Mouse (Mus musculus) hindbrain, embryonic 13.5 days (tissue): ENCODE results near the gene Pitpnm3. TPM values are rescaled to one million over a fixed set of nuclear protein-coding genes. Genes with fewer than 3 reads are reported as not detected.

Experiments used
- ATAC-seq: fragments of 200-750 bp; cut with Nextera tagmentation; 2 replicates; pipeline ENCODE4 v1.8.0; 2017; ENCODE audit warnings: moderate TSS enrichment; ENCODE audit not compliant: low FRiP score
- H3K27ac ChIP-seq: fragments of 300-500 bp; sonication (generic); 2 replicates; pipeline ENCODE4 v1.5.1; 2015; ENCODE audit warnings: inconsistent platforms, mild to moderate bottlenecking, moderate library complexity
- H3K27me3 ChIP-seq: fragments of 300-500 bp; sonication (generic); 2 replicates; pipeline ENCODE4 v1.6.1; 2015; ENCODE audit warnings: mild to moderate bottlenecking, inconsistent platforms
- H3K36me3 ChIP-seq: fragments of 300-500 bp; sonication (generic); 2 replicates; pipeline ENCODE4 v1.6.1; 2015; ENCODE audit warnings: mild to moderate bottlenecking, inconsistent platforms
- H3K4me1 ChIP-seq: fragments of 300-500 bp; sonication (generic); replicated peaks from 2 replicates; pipeline ENCODE4 v1.6.1; 2015; ENCODE audit warnings: inconsistent platforms
- H3K4me2 ChIP-seq: fragments of 300-500 bp; sonication (generic); 2 replicates; pipeline ENCODE4 v1.6.1; 2015; ENCODE audit warnings: inconsistent platforms, mild to moderate bottlenecking, moderate library complexity
- H3K4me3 ChIP-seq: fragments of 300-500 bp; sonication (generic); 2 replicates; pipeline ENCODE4 v1.5.1; 2015; ENCODE audit warnings: mild to moderate bottlenecking, inconsistent platforms
- H3K9ac ChIP-seq: fragments of 300-500 bp; sonication (generic); 2 replicates; pipeline ENCODE4 v1.6.1; 2015; ENCODE audit warnings: mild to moderate bottlenecking, inconsistent platforms
- H3K9me3 ChIP-seq: fragments of 300-500 bp; sonication (generic); 2 replicates; pipeline ENCODE4 v1.6.1; 2016; ENCODE audit warnings: inconsistent platforms
- WGBS: fragments of 180-500 bp; shearing (Covaris S2); methylation state at CpG from one replicate; pipeline ENCODE4 v1.1.7; 2015; 5-methylcytosine and 5-hydroxymethylcytosine counted together
- polyA plus RNA-seq: library from polyadenylated mRNA; unstranded; fragments of >200 nt; fragmentation: Nextera tagmentation; extraction: Ambion mirVana; gene quantifications from 2 replicates; pipeline ENCODE4 v1.2.1, GENCODE M21; 2015

The Pitpnm3 gene
- polyA plus RNA-seq, 1 experiment from 2014 or later = 1.9 TPM

GRCm38 (mm10) chr11:72041290-72041767 lies 94.2 kb downstream of the Pitpnm3 start:
- 14% methylated on average over 6 of the region's 6 CpGs for WGBS
- H3K9ac ChIP-seq = peak overlapping the region; percentile 77
- H3K4me1 ChIP-seq = peaks cover 66% of the 10 kb centered on the region

DNA sequence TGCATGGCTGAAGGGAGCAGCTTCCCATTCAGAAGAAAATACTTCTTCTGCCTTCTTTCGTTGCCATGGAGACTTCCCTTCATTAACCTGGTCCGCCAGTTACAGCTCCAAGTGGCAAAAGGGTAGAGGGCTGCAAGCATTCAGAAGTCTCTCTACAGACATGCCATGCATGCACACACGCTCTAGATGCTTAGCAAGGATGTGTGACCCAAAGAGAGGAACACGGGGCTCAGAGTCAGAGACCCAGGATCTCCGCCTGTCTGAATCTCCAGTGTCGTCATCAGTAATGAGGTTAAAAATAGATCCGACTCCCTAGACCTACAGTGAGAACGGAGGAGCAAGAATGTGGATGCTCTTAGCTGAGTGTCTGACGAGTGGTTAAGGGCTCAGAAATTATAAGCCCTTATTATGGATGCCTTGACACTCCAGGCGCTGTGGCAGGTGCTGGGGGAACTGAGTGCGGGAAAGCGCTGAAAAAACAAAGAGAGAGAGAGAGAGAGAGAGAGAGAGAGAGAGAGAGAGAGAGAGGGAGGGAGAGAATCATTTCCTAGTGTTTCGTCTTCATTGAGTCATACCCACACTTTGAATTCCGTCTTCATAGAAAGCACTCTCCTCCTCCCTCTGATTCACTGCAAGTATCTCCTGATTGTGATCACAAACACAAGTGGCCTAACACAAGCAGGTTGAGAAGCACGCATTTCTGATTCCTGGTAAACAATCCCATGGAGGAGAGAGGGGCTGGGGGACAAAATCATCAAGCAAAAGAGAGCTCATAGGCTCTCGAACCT lies 95.8 kb downstream of the Pitpnm3 start:
- Histone ChIP-seq H3K27me3 (0 out of 2 replicates have a peak, but pooled peaks cover 5% of the 10 kb centered on the region), H3K4me3 (peak overlapping the region; percentile 14; the same call in 1 of the 2 replicates), H3K4me1 (peaks cover 63% of the 10 kb centered on the region), H3K9ac (peak overlapping the region; percentile 21), H3K36me3 (no peaks in the 10 kb centered on the region), H3K27ac (peak overlapping the region; percentile 71), H3K4me2 (peak overlapping the region; percentile 38), H3K9me3 (no peaks in the 10 kb centered on the region)
- no peak for ATAC-seq
- WGBS = 20% methylated on average over 16 of the region's 16 CpGs

More at GRCm38 (mm10) chr11:72041290-72041767, 94.2 kb downstream of the Pitpnm3 start:
- Histone ChIP-seq H3K9me3 (no peaks in the 10 kb centered on the region), H3K27ac (no peak overlapping the region), H3K4me2 (peak overlapping the region; percentile 89), H3K36me3 (no peaks in the 10 kb centered on the region; the same call in 1 of the 2 replicates), H3K27me3 (0 out of 2 replicates have a peak, but pooled peaks cover 5% of the 10 kb centered on the region), H3K4me3 (peak overlapping the region; percentile 70)
- ATAC-seq = no peak

GRCm38 (mm10) chr11:72037996-72038395 lies 97.6 kb downstream of the Pitpnm3 start:
- ATAC-seq = no peak
- no peak overlapping the region for H3K4me2 ChIP-seq
- no peak overlapping the region for H3K4me3 ChIP-seq
- 3% methylated on average over 4 of the region's 4 CpGs for WGBS
- no peaks in the 10 kb centered on the region for H3K9me3 ChIP-seq
- H3K9ac ChIP-seq = no peak overlapping the region
- H3K27me3 ChIP-seq = 0 out of 2 replicates have a peak, but pooled peaks cover 5% of the 10 kb centered on the region
- no peak overlapping the region for H3K27ac ChIP-seq
- H3K36me3 ChIP-seq = no peaks in the 10 kb centered on the region
- peaks cover 46% of the 10 kb centered on the region for H3K4me1 ChIP-seq

DNA sequence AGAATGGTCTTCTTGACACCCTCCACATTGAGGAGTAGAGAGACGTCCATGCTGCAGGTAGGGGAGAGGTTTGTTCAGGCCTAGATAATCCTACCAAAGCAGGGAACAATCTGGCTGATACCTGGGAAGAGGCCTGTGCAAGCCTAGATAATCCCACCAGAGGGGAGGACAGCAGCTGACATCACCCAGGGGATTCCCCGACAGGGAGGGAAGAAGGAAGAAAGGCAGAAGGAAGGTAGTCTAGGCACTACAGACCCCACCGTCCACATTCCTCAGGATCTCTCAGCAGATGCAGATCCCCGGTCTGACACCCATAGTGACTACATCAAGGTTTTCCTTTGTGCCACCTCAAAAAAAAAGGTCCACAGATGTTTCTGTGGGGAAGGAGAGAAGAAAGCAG lies 98.2 kb downstream of the Pitpnm3 start, which contains the start of gene Aipl1:
Gene Aipl1 (minus strand): TSS at position 101 of the 400 bp plus-strand sequence.
- WGBS = 55% methylated on average over 4 of the region's 4 CpGs
- Histone ChIP-seq H3K9ac (no peak within 1 kb of the TSS), H3K27me3 (0 out of 2 replicates have a peak, but pooled peaks cover 5% of the 10 kb centered on the region), H3K4me3 (no peak within 1 kb of the TSS), H3K4me1 (peaks cover 40% of the 10 kb centered on the region), H3K4me2 (no peak within 1 kb of the TSS), H3K36me3 (no peaks in the 10 kb centered on the region), H3K9me3 (no peaks in the 10 kb centered on the region), H3K27ac (no peak within 1 kb of the TSS)
- ATAC-seq = no peak

DNA sequence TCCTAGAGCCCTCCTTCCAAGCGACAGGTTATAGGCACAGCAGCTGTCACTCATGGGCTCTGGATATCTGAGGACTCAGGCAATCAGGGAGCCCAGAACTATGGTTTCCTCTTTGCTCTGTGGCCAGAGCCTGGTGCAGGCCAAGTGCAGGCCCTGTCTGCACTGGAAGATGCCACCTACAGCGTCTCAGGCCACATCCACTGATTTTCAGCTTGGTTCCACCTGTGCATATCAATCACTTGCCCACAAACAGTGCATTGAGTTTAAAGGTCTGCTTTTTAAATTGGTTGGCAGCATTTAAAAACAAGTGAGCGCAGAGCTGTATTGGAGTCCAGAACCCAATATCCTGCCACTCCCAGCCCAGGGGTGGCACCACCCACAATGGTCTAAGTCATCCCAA lies 103.0 kb downstream of the Pitpnm3 start:
- no peak for ATAC-seq
- Histone ChIP-seq H3K4me2 (no peak overlapping the region), H3K27ac (no peak overlapping the region)

GRCm38 (mm10) chr11:72032091-72032490 lies 103.5 kb downstream of the Pitpnm3 start:
- H3K9me3 ChIP-seq = no peaks in the 10 kb centered on the region
- ATAC-seq = no peak
- H3K4me3 ChIP-seq = no peak overlapping the region
- H3K27me3 ChIP-seq = peaks cover 23% of the 10 kb centered on the region
- no peaks in the 10 kb centered on the region for H3K4me1 ChIP-seq
- H3K27ac ChIP-seq = no peak overlapping the region
- no peaks in the 10 kb centered on the region for H3K36me3 ChIP-seq
- H3K4me2 ChIP-seq = no peak overlapping the region
- no peak overlapping the region for H3K9ac ChIP-seq
- WGBS = 80% methylated on average over 4 of the region's 4 CpGs

More for the DNA sequence above, 103.0 kb downstream of the Pitpnm3 start:
- 94% methylated on average over 3 of the region's 3 CpGs for WGBS
- Histone ChIP-seq H3K9ac (no peak overlapping the region), H3K4me3 (no peak overlapping the region), H3K27me3 (peaks cover 20% of the 10 kb centered on the region), H3K4me1 (0 out of 2 replicates have a peak, but pooled peaks cover 2% of the 10 kb centered on the region), H3K9me3 (no peaks in the 10 kb centered on the region), H3K36me3 (no peaks in the 10 kb centered on the region)

DNA sequence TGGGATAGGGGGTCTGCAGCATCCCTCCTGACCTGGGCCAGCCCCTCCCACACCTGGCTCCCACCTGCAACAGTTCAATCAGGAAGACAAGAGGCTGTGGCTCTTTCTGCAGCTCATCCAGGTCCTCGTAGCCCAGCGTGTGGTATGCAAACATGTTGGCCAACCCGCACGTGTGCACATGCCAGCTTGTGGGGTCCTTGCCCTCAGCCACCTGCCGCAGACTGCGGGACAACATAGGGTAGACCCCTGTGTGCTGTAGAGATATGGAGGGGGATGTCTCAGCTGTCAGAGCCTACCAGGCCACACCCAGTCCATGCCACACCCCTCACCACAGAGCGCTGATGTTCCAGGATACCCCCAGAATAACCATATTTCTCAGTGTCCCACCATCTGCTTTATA lies 104.2 kb downstream of the Pitpnm3 start:
- WGBS = 92% methylated on average over 7 of the region's 7 CpGs
- H3K27ac ChIP-seq = no peak overlapping the region
- no peak overlapping the region for H3K4me2 ChIP-seq
- no peaks in the 10 kb centered on the region for H3K4me1 ChIP-seq
- H3K36me3 ChIP-seq = no peaks in the 10 kb centered on the region
- H3K27me3 ChIP-seq = peaks cover 24% of the 10 kb centered on the region
- no peaks in the 10 kb centered on the region for H3K9me3 ChIP-seq
- no peak overlapping the region for H3K4me3 ChIP-seq
- no peak for ATAC-seq
- no peak overlapping the region for H3K9ac ChIP-seq

DNA sequence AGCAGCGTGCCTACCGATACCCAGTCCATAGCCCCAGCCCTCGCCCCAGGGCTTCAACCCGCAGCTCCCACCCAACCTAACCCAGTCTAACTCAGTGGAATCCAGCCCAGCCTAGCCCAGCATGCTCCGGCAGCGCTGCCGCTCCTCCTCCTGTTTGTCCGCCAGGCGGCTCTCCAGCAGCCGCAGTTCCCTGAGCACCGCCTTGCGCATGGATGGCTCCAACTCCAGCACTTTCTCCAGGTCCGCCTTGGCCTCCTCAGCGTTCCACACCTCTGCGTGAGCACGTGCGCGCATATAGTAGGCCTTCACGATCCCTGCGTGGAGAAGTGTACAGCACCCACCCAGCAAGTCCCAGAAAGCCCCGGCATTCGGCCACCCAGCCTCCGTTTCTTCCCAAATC lies 106.4 kb downstream of the Pitpnm3 start:
- WGBS = 24% methylated on average over 23 of the region's 23 CpGs
- Histone ChIP-seq H3K9ac (no peak overlapping the region), H3K27me3 (peaks cover 24% of the 10 kb centered on the region), H3K4me2 (no peak overlapping the region), H3K4me3 (no peak overlapping the region), H3K9me3 (no peaks in the 10 kb centered on the region), H3K4me1 (peaks cover 3% of the 10 kb centered on the region; the same call in 1 of the 2 replicates), H3K36me3 (no peaks in the 10 kb centered on the region), H3K27ac (no peak overlapping the region)
- ATAC-seq = peak; percentile 49; the same call in 1 of the 2 replicates

DNA sequence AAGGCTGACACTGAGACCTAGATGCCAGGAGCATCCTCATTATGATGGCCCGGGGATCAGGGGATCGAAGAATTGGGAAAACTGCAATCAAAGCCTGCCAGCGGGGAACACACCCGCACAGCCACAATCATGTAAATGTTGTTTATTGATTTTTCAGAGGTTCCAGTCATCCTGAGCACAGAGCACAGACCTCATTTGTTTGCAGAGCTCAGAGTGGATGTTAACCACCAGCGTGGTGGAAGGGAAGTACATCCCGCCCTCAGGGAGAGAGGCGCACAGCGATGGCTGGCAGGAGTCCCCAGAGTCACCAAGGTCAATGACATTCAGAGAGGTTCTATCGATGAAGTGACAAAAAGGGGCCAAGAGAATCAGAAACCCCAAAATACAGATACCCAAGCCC lies 107.7 kb downstream of the Pitpnm3 start:
- no peak overlapping the region for H3K9ac ChIP-seq
- no peak overlapping the region for H3K27ac ChIP-seq
- H3K27me3 ChIP-seq = peaks cover 24% of the 10 kb centered on the region
- no peaks in the 10 kb centered on the region for H3K36me3 ChIP-seq
- H3K4me3 ChIP-seq = no peak overlapping the region
- 75% methylated on average over 9 of the region's 9 CpGs for WGBS
- no peak overlapping the region for H3K4me2 ChIP-seq
- H3K9me3 ChIP-seq = no peaks in the 10 kb centered on the region
- H3K4me1 ChIP-seq = peaks cover 12% of the 10 kb centered on the region
- ATAC-seq = no peak

DNA sequence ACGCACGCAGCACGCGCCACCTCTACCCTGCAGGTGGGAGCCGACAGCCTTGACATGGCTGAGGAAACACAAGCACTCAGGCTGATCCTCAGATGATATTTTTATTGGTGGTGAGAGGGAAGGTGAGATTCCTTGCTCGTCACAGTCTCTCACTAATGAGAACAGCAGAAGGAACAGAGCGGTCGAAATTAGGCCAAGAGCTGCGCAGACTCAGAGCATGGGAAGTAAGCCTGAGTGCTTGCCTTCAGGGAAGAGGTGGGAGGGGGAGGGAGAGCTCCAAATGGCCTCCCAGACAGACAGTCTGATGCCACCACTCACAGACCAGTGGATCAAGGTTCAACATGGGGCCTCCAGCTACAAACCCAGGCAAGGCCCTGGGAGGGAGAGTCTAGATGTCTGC lies 109.1 kb downstream of the Pitpnm3 start:
- peaks cover 24% of the 10 kb centered on the region for H3K27me3 ChIP-seq
- no peaks in the 10 kb centered on the region for H3K36me3 ChIP-seq
- H3K4me1 ChIP-seq = peaks cover 13% of the 10 kb centered on the region
- no peak overlapping the region for H3K27ac ChIP-seq
- no peak overlapping the region for H3K9ac ChIP-seq
- no peak overlapping the region for H3K4me3 ChIP-seq
- H3K9me3 ChIP-seq = no peaks in the 10 kb centered on the region
- no peak for ATAC-seq
- 85% methylated on average over 9 of the region's 9 CpGs for WGBS
- no peak overlapping the region for H3K4me2 ChIP-seq

GRCm38 (mm10) chr11:72025843-72026242 lies 109.7 kb downstream of the Pitpnm3 start:
- Histone ChIP-seq H3K4me1 (peaks cover 13% of the 10 kb centered on the region), H3K4me3 (no peak overlapping the region), H3K4me2 (no peak overlapping the region), H3K27ac (no peak overlapping the region), H3K9ac (0 out of 2 replicates have a peak overlapping the region, but pooled peaks have one; percentile 19), H3K27me3 (peaks cover 22% of the 10 kb centered on the region), H3K36me3 (no peaks in the 10 kb centered on the region), H3K9me3 (no peaks in the 10 kb centered on the region)
- no peak for ATAC-seq
- WGBS = 44% methylated on average over 5 of the region's 5 CpGs

DNA sequence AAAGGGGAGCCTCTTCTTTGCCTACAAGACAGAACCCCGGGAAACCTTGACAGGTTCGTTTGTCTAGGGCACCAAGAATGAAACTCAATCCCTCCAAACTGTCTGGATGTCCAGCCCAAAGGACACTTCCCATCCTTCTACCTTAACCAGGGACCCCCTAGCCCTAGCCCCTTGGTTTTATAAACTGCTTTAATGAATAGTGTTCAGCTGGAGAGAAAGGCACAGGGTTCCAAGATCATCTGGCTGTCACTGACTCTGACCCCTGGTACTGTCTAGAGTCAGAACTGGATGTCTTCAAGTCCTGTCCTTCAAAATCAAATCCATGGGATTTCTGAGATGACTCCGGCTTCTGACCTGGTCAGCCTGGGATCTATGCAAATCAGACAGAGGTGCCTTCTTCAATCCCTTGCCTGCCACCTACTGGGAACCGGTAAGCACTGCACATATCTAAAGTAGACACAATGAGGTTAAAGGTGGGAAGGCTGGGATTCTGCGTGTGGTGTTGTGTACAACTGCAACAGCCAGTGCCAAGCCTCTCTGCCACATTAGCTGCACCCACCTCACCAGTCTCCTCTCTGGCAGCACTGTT lies 111.3 kb downstream of the Pitpnm3 start:
- no peak overlapping the region for H3K4me3 ChIP-seq
- no peaks in the 10 kb centered on the region for H3K36me3 ChIP-seq
- no peak overlapping the region for H3K4me2 ChIP-seq
- peaks cover 13% of the 10 kb centered on the region for H3K4me1 ChIP-seq
- H3K9me3 ChIP-seq = no peaks in the 10 kb centered on the region
- 28% methylated on average over 5 of the region's 5 CpGs for WGBS
- H3K27me3 ChIP-seq = peaks cover 12% of the 10 kb centered on the region; the same call in 1 of the 2 replicates
- H3K27ac ChIP-seq = no peak overlapping the region
- no peak overlapping the region for H3K9ac ChIP-seq
- peak; percentile 9; the same call in 1 of the 2 replicates for ATAC-seq
